ENCODE assay signal across 8 mouse cellular contexts in the genomic region with DNA sequence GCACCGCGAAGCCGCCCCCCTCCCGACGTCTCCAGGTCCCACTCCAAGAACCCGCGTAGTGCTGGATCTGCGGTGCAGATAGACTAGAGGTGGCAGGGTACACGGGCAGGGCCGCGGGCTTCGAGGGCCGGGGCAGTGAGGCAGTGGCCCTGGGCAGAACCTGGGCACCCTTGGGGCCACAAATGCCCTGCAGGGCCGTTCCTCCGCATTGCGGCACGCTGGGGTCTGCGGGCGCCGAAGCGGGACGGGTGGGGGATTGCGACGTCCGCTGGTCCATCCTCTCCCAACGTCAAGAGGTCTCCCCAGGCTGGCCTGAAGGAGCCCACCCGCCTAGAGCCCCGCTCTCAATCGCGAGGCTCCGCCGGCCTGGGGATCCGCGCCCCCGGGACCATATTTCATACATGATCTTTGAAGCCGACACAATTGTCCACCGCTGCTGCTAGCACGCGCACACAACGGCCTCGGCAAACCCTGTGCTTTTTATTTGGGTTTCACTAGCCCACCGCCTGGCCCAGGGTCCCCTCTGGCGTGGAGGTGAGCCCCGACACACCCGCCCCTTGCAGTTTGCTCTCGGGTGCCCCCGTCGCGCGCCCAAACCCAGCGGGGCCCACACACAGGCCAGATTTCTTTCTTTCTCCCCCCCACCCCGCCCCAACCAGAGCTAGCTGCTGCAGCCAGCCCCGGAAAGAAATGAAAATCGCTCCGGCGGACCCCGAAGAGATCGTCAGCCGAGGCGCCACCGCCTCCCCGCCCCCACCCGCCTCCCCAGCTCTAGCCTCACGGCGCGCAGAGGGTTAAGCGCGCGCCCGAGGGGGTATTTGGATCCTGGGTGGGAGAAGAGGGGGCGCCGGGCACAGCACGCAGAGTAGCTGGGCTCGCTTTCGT. TPM values are rescaled to one million over a fixed set of nuclear protein-coding genes. Genes with fewer than 3 reads are reported as not detected.
A peak's percentile ranks its signal among the peaks of the same experiment; 100 is the strongest.
DNase-seq lines count a peak whose midpoint lies in the region; ATAC-seq and TF ChIP-seq lines count a peak whose summit lies in the region.

No protein-coding gene starts in this region.

- peak overlapping the region; percentile 57 for H3K9ac ChIP-seq in embryonic facial prominence, embryonic 12.5 days
- peak overlapping the region; percentile 79 for H3K9ac ChIP-seq in hindbrain, embryonic 13.5 days
- peak overlapping the region; percentile 40; the same call in 1 of the 2 replicates for H3K9ac ChIP-seq in liver, embryonic 11.5 days (ENCODE audit: low read depth, low read length)

- peak; percentile 39 for DNase-seq in gastrocnemius, adult 2 months
- DNase-seq in gastrocnemius, postnatal 25 days: no peak
- DNase-seq in MN1 (ENCODE audit: low spot score): peak; percentile 35
- peak; percentile 51 for DNase-seq in liver, embryonic 11.5 days (ENCODE audit: low spot score)
- no peak for DNase-seq in layer of hippocampus, adult 8-10 months (ENCODE audit: low spot score in 2 of 2)

- intact Hi-C loops in gastrocnemius, adult 2 months (cut with DNase I): no loop called here

- no peaks in the 10 kb centered on the region for H3K9me3 ChIP-seq in embryonic facial prominence, embryonic 12.5 days
- no peaks in the 10 kb centered on the region for H3K9me3 ChIP-seq in hindbrain, embryonic 13.5 days
- H3K9me3 ChIP-seq in liver, embryonic 11.5 days (ENCODE audit: control insufficient read depth, low read length): no peaks in the 10 kb centered on the region

- H3K27me3 ChIP-seq in embryonic facial prominence, embryonic 12.5 days: peaks cover 58% of the 10 kb centered on the region
- peaks cover 58% of the 10 kb centered on the region for H3K27me3 ChIP-seq in hindbrain, embryonic 13.5 days
- H3K27me3 ChIP-seq in liver, embryonic 11.5 days (replicated peaks; ENCODE audit: control insufficient read depth, insufficient read depth, low read length): peaks cover 83% of the 10 kb centered on the region

- no peak for TF ChIP-seq CTCF in gastrocnemius, adult 2 months (IDR thresholded peaks at IDR 0.05)
- TF ChIP-seq CTCF in olfactory bulb, adult 2 months (IDR thresholded peaks at IDR 0.05; ENCODE audit: insufficient read depth, low read depth, low read length): no peak

- peak overlapping the region; percentile 82 for H3K4me3 ChIP-seq in gastrocnemius, adult 2 months
- H3K4me3 ChIP-seq in embryonic facial prominence, embryonic 12.5 days: peak overlapping the region; percentile 52
- peak overlapping the region; percentile 51 for H3K4me3 ChIP-seq in hindbrain, embryonic 13.5 days
- peak overlapping the region; percentile 51 for H3K4me3 ChIP-seq in liver, embryonic 11.5 days (ENCODE audit: low read depth, low read length)
- peak overlapping the region; percentile 50 for H3K4me3 ChIP-seq in olfactory bulb, adult 2 months (ENCODE audit: insufficient read depth, low read depth, low read length)

- H3K27ac ChIP-seq in gastrocnemius, adult 2 months: peak overlapping the region; percentile 68
- H3K27ac ChIP-seq in embryonic facial prominence, embryonic 12.5 days: peak overlapping the region; percentile 36; the same call in 1 of the 2 replicates
- H3K27ac ChIP-seq in hindbrain, embryonic 13.5 days: 0 out of 2 replicates have a peak overlapping the region, but pooled peaks have one; percentile 52
- H3K27ac ChIP-seq in liver, embryonic 11.5 days (ENCODE audit: low read depth, low read length): no peak overlapping the region
- no peak overlapping the region for H3K27ac ChIP-seq in olfactory bulb, adult 2 months (ENCODE audit: insufficient read depth, low read depth, low read length)

- H3K36me3 ChIP-seq in embryonic facial prominence, embryonic 12.5 days: no peaks in the 10 kb centered on the region
- no peaks in the 10 kb centered on the region for H3K36me3 ChIP-seq in hindbrain, embryonic 13.5 days
- no peaks in the 10 kb centered on the region for H3K36me3 ChIP-seq in liver, embryonic 11.5 days (ENCODE audit: control insufficient read depth, insufficient read depth, low read length)

- peaks cover 38% of the 10 kb centered on the region for H3K4me1 ChIP-seq in embryonic facial prominence, embryonic 12.5 days
- peaks cover 46% of the 10 kb centered on the region for H3K4me1 ChIP-seq in hindbrain, embryonic 13.5 days (replicated peaks)
- H3K4me1 ChIP-seq in liver, embryonic 11.5 days (replicated peaks; ENCODE audit: control insufficient read depth, insufficient read depth, low read length): peaks cover 20% of the 10 kb centered on the region
- peaks cover 33% of the 10 kb centered on the region for H3K4me1 ChIP-seq in olfactory bulb, adult 2 months (ENCODE audit: control insufficient read depth, insufficient read depth, low read length)

- peak overlapping the region; percentile 94 for H3K4me2 ChIP-seq in embryonic facial prominence, embryonic 12.5 days (replicated peaks)
- peak overlapping the region; percentile 91 for H3K4me2 ChIP-seq in hindbrain, embryonic 13.5 days
- H3K4me2 ChIP-seq in liver, embryonic 11.5 days: peak overlapping the region; percentile 75

- ATAC-seq in embryonic facial prominence, embryonic 12.5 days (ENCODE audit: insufficient number of reproducible peaks, insufficient read depth, low FRiP score, low TSS enrichment): no peak
- no peak for ATAC-seq in hindbrain, embryonic 13.5 days (ENCODE audit: low FRiP score)
- ATAC-seq in liver, embryonic 11.5 days (replicated peaks; ENCODE audit: low FRiP score): no peak

- TF ChIP-seq POLR2A in olfactory bulb, adult 2 months (IDR thresholded peaks at IDR 0.05; ENCODE audit: insufficient read depth, low read depth, low read length): 0 out of 2 replicates have a peak, but pooled peaks have one; percentile 17

- WGBS in embryonic facial prominence, embryonic 12.5 days: under 1% methylated on average over 59 of the region's 75 CpGs
- under 1% methylated on average over 74 of the region's 75 CpGs for WGBS in hindbrain, embryonic 13.5 days
- WGBS in liver, embryonic 11.5 days: under 1% methylated on average over 74 of the region's 75 CpGs
- under 1% methylated on average over 75 of the region's 75 CpGs for WGBS in olfactory bulb, adult 2 months

RNA-seq across cellular contexts. Expression of gene Cbx4, which starts 4.3 kb away (rescaled TPM):
- 1 to 10 TPM; 2.1 to 2.2 TPM for total RNA-seq in gastrocnemius, adult 2 months (2021)
- total RNA-seq in gastrocnemius, postnatal 25 days (2021): 1 to 10 TPM; 2.4 to 3.5 TPM
- 11.7 and 12.3 TPM in 2 replicates for polyA plus RNA-seq in embryonic facial prominence, embryonic 12.5 days (2016; fragmentation: Nextera tagmentation; extraction: Ambion mirVana)
- 14.1 and 15.8 TPM in 2 replicates for polyA plus RNA-seq in hindbrain, embryonic 13.5 days (2015; fragmentation: Nextera tagmentation; extraction: Ambion mirVana)
- polyA plus RNA-seq in liver, embryonic 11.5 days (2014; fragmentation: Nextera tagmentation; extraction: Ambion mirVana): 5.1 TPM in 2 replicates
- polyA plus RNA-seq in olfactory bulb, adult 2 months (2012; ENCODE audit: insufficient read depth, insufficient read length, low replicate concordance, missing spikeins): not detected in 2 replicates
- 10 to 100 TPM; 40.7 to 47.2 (median 44.0) TPM for total RNA-seq in layer of hippocampus, adult 8-10 months (2022)

RNA-seq across cellular contexts. Expression of gene Cbx8, which starts 49.5 kb away (rescaled TPM):
- 1 to 10 TPM; 1.5 to 1.6 TPM for total RNA-seq in gastrocnemius, adult 2 months (2021)
- 1 to 10 TPM; 1.4 to 1.8 TPM for total RNA-seq in gastrocnemius, postnatal 25 days (2021)
- polyA plus RNA-seq in embryonic facial prominence, embryonic 12.5 days (2016; fragmentation: Nextera tagmentation; extraction: Ambion mirVana): 9.4 and 10.8 TPM in 2 replicates
- polyA plus RNA-seq in hindbrain, embryonic 13.5 days (2015; fragmentation: Nextera tagmentation; extraction: Ambion mirVana): 10.0 and 11.1 TPM in 2 replicates
- 6.5 and 7.1 TPM in 2 replicates for polyA plus RNA-seq in liver, embryonic 11.5 days (2014; fragmentation: Nextera tagmentation; extraction: Ambion mirVana)
- polyA plus RNA-seq in olfactory bulb, adult 2 months (2012; ENCODE audit: insufficient read depth, insufficient read length, low replicate concordance, missing spikeins): not detected in 2 replicates
- total RNA-seq in layer of hippocampus, adult 8-10 months (2022): 10 to 100 TPM in 2 of 4 experiments, 1 to 10 TPM in 2; 6.9 to 11.9 (median 9.6) TPM

Comparison
In these comparisons a context has a peak if more than half of its experiments do, and no peak if none do; other contexts are left out.
1. DNase-seq: peak in gastrocnemius, adult 2 months (single experiment), MN1 (single experiment) and liver, embryonic 11.5 days (single experiment); none in gastrocnemius, postnatal 25 days (single experiment) and layer of hippocampus, adult 8-10 months (0 of 2).
2. H3K27ac ChIP-seq: peak in gastrocnemius, adult 2 months (single experiment), embryonic facial prominence, embryonic 12.5 days (single experiment) and hindbrain, embryonic 13.5 days (single experiment); none in liver, embryonic 11.5 days (single experiment) and olfactory bulb, adult 2 months (single experiment).
3. Peak in every context shown above with its lines, with median percentiles within 50 percentile points of each other: H3K4me3 ChIP-seq, H3K4me2 ChIP-seq and H3K9ac ChIP-seq.